Mouse (Mus musculus): ENCODE data around the gene Ube2u.
"Not testable (repeated sequence)": the region's sequence is repeated elsewhere in the genome, so short reads cannot be mapped to it uniquely, and the experiment has no call there.

The Ube2u gene

DNA sequence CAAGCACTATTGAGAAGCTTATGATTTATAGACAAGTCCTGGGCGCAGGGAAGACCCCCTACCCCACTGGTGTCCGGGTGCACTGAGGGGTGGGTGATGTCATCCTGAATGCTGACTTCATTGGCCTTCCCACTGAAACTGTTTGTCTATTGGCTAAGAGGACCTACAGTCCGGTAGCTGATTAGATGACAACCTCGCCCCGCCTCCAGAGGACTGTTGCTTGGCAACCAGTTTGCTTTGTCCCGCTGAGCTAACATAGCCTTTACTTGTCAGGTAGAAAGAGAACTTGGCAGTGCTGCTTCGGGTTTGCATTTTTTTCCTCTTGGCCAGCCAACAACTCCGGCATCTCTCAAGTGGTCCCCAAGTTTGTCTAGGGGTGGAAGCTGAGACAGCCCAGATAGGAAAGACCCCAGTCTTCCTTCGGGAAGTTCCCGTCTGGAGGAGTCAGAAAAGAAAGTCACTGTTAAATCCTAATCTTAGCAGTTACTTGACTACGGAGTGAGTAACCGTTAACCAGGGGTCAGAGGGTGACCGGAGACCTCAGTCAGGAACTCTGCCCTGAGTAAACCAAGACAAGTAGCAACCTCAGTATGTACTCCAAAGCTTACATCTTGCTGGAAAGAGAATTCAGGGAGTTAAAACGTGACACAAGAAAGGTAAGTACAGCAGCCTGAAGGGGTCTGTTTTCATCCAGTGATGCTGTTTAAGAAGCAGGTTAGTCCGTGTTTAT is at the start of gene Ube2u:
Ube2u (plus strand) TSS at position 258 of the 730 bp plus-strand sequence.
- no peak for DNase-seq (ENCODE audit: extremely low read depth, low read depth, low spot score)

GRCm38 (mm10) chr4:100429371-100429900 is 49.2 kb upstream of the Ube2u start:
- DNase-seq (ENCODE audit: extremely low read depth, low read depth, low spot score), result peak; percentile 19

DNA sequence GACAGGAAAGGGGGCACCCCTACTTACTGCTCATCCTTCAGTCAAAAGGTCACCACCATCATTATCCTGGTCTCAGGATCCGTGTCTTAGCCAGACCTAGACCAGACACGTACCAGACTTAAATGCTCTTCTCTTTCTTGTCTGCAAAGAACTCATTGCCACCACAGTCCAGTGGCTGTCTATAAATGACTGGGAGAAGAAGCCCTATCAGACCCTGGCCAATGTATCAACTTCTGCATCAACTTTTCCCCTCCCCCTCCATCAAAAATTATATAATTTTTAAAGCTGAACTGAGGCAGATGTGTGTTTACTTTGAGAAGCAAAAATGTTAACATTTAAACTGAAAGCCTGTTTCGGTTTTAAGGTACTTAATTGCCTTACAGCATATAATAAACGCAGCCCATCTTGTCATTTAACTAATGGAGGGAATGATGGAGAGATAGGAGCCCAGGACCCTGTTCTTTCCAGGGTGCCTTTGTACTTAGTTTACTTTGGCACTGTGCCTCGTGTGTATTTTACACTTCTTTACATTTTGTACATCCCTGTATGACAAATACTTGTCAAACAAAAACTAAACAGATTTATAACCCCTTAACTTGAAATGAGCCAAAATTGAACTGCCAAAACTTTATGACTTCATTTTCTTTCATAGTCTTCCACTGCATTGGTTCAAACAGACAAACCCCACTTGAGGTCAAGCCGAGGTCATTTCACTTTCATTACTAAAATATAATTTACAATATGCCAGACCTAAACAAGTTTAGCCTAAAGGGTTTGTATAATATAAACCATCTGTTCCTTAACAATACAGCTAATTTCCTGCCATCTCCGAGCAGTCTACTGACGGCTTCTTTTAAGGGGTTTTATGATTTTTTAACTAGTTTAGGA is 43.1 kb upstream of the Ube2u start:
- DNase-seq (ENCODE audit: extremely low read depth, low read depth, low spot score), result no peak

DNA sequence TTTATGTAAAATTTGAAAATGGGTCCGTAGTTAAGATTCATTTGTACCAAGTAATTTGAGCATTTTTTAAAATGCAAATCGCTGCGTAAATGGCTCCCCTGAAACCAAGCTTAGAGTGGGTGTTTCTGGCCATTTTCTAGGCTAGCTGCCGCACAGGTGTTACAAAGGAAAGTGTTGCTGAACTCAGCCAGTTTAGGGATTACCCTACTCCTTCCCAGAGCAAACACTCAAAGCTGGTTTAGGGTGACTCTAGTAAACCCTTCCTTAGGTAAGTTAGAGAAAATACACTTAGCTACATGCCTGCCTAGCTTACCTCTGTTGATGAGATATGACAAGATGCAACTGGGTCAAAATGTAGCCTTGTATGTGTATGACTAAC is 42.5 kb upstream of the Ube2u start:
- no peak for DNase-seq (ENCODE audit: extremely low read depth, low read depth, low spot score)

- no peak for DNase-seq (ENCODE audit: extremely low read depth, low read depth, low spot score)
Observed at GRCm38 (mm10) chr4:100446897-100447296, 31.8 kb upstream of the Ube2u start.

GRCm38 (mm10) chr4:100462493-100463120 is 16.0 kb upstream of the Ube2u start:
- no peak for DNase-seq (ENCODE audit: extremely low read depth, low read depth, low spot score)

- no peak for DNase-seq (ENCODE audit: extremely low read depth, low read depth, low spot score)
Observed at GRCm38 (mm10) chr4:100488447-100488846, 9.8 kb downstream of the Ube2u start.

GRCm38 (mm10) chr4:100495176-100495575 is 16.5 kb downstream of the Ube2u start:
- no peak for DNase-seq (ENCODE audit: extremely low read depth, low read depth, low spot score)

DNA sequence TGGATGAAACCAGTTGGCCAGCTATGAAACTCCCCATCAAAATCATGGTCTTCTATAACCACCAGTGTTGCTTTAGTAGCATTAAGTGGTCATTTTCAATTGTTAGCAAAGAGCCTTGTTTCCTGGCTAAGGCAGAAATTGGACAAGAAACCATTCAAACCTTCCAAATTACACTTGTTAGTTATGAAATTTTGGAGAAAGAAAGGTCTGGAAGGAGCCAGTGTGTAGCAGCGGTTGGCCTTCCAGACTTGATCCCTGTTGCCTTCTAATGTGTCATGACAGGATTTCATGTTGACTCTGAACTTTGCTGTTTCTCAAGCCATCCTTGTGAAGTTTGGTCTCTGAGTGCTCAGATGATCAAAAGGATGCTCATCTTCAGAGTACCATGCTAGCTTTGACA is 17.9 kb downstream of the Ube2u start:
- no peak for DNase-seq (ENCODE audit: extremely low read depth, low read depth, low spot score)

- DNase-seq (ENCODE audit: extremely low read depth, low read depth, low spot score), result no peak
Observed at GRCm38 (mm10) chr4:100498192-100498591, 19.5 kb downstream of the Ube2u start.

- not testable (repeated sequence) for DNase-seq (ENCODE audit: extremely low read depth, low read depth, low spot score)
Observed at GRCm38 (mm10) chr4:100499037-100499601, 20.5 kb downstream of the Ube2u start.

DNA sequence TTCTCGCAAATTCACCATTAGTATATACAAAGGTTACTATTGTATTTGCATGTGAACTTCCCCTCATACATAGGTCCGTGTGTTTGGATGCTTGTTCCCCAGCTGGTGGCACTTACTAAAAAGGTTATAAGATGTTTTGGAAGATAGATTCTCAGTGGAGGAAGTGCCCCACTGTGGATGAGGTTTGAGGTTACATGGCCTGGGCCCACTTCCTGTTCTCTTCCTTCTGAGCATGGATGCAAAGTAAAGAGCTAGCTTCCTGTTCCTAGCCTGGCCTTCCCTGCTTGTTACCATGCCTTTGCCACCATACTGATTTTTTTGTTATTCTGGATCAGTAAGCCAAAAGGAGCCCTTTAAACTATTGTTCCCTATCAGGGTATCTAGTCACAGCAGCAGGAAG is 24.7 kb downstream of the Ube2u start:
- DNase-seq (ENCODE audit: extremely low read depth, low read depth, low spot score), result no peak

DNA sequence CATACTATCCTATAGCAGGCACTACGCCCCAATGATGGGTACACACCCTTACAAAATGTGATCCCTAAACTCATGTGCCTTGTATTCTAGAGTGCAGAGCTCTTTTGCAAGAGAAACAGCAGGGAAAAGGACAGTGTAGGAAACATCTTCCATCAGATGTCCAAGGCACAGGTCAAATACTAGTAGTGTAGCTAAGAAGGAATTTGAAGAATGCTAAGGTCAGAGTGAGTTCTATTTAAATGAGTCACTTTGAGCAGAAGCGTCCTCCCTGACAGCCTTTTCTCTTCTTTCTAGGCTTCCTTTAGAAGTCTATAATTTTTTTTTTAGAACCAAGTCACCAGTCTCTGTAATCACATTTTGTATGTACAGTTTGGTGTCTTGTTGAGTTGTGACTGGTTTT is 39.0 kb downstream of the Ube2u start:
- DNase-seq (ENCODE audit: extremely low read depth, low read depth, low spot score), result no peak

GRCm38 (mm10) chr4:100522534-100522933 is 43.9 kb downstream of the Ube2u start:
- no peak for DNase-seq (ENCODE audit: extremely low read depth, low read depth, low spot score)

DNA sequence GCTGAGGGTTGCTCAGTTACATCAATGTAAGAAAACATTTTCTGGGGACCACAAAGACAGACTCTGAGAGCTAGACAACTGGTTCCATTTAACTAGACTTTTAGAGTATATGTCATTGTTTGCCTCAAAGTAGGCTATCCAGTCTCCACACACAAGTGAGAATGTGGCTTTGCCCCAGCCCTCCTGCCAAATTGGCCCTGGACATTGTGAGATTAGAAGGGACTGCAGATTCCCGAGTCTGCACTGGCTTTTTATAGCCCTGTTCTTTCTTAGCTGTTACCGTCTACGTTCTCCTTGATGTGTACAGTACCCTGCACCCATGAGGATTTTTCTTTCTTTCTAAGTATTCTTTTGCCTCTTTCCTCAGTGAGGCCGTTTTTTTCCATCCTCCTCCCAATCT is 46.1 kb downstream of the Ube2u start:
- no peak for DNase-seq (ENCODE audit: extremely low read depth, low read depth, low spot score)

DNA sequence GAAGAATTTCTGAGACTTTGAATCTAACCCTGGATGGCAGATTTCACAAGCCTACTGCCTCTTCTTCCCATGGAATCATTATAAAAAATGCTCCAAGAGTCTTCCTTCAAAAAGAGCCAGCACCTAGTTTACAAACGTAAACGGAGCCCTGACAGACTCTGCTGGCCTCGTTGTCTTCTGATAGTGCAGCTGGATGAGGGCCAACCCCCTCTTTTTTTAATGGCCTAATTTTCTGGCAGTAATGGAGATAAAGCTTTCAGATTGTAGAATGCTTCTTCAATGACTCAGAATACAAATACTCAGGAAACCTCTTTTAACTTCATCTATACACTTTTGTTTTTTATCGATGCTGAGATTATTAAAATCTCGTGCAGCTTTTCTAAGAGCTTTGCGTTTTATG is 47.6 kb downstream of the Ube2u start:
- DNase-seq (ENCODE audit: extremely low read depth, low read depth, low spot score), result no peak

DNA sequence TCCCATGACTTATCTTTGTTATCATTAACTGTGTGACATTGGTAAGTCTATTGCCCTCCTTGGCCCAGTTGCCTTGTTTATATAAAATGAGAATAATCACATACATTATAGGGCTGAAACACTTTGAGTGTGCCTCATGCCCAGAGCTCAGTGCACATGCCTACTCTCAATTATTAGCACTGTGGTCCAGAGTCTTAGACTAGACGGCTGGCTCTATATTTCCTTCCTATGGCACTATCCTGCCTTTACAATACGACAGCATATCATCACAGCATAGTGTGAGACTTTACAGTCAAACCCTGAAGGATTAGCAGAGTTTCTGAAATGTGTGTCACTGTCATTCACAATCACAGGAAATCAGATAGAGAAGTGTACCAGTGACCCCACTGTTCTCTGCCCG is 48.4 kb downstream of the Ube2u start:
- no peak for DNase-seq (ENCODE audit: extremely low read depth, low read depth, low spot score)

GRCm38 (mm10) chr4:100527554-100528001 is 48.9 kb downstream of the Ube2u start:
- no peak for DNase-seq (ENCODE audit: extremely low read depth, low read depth, low spot score)

- DNase-seq (ENCODE audit: extremely low read depth, low read depth, low spot score), result no peak
Observed at GRCm38 (mm10) chr4:100533607-100534006, 55.0 kb downstream of the Ube2u start.

DNA sequence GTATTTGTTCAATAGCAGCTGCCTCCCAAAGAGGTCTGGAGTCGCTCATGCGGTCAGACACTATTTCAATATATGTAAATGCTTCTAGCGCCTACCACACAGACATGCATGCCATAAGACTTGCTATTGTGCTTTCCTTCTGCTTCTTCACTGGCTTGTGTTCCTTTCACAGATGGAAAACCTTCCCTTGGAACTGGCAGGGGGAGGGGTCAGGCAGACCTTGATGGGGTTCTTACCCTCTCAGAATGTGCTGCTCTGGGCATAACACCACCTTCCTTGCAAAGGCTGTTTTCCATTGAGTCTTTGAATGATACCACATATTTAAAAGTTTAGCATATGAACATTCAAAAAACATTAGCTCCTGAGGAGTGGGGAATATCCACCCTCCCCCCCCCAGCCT is 56.3 kb downstream of the Ube2u start:
- no peak for DNase-seq (ENCODE audit: extremely low read depth, low read depth, low spot score)

- DNase-seq (ENCODE audit: extremely low read depth, low read depth, low spot score), result no peak
Observed at GRCm38 (mm10) chr4:100537898-100538297, 59.2 kb downstream of the Ube2u start.

Measured in fat pad, adult 2 months (tissue).